Mouse (Mus musculus) cerebellum, adult 18-20 months (tissue): ENCODE measurements at regions not wholly inside any gene's neighbourhood (a gene's known extent, or its start where the extent isn't known, plus 50 kb on each side); places are given as distances from the start of the nearest gene placed in this dataset.

Experiments
- DNase-seq, 2 experiments: peaks; one replicate each; pipeline ENCODE4 v3.0.0; 2021

DNA sequence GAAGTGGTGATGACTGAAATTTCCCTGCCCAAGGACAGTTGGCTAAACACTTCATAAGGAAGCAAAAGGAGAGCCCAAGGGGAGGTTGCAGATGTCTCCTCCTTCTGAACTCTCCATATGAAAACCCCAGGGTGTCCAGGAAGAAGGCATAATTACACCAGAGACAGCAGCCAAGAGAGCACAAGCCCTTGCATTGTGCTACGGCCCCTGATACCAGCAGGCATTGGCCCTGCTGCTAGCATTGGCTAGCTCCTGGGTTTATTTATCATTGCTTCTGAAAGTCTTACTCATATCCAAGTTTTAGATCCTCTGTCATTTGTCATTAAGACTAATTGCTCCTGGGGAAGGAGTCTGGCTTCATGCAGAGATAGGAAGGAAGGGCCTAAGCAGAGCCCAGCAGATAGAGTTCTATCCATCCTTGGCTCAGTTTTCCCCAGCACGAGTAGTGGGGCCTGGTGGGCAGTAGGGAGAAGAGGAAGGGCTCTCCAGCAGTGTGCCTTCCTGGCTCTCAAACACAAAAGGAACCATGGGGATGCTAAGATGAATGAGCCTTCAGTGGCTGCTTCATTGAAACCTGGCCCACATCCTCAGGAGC, 98.5 kb upstream of the Tmc3 start:
- peak in 1 of 2 experiments; percentile 36 for DNase-seq

DNA sequence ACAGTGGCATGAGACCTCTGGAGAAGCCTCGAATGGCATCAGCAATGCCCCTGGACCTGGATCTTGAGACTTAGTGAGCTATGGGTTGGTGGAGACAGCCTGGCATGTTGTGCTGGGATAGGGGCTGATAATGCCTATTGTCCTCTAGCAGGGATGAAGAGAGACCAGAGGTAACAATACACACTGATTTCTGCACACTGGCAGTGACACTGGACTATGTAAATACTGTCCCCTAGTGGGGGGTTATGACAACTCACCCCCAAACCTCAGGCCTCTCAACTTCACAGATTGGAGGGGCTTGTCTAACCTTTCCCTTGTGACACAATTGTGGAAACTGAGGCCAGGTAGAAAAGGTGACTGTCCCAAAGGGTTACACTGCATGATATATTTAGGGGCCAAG, 94.9 kb upstream of the Tmc3 start:
- no peak for DNase-seq

DNA sequence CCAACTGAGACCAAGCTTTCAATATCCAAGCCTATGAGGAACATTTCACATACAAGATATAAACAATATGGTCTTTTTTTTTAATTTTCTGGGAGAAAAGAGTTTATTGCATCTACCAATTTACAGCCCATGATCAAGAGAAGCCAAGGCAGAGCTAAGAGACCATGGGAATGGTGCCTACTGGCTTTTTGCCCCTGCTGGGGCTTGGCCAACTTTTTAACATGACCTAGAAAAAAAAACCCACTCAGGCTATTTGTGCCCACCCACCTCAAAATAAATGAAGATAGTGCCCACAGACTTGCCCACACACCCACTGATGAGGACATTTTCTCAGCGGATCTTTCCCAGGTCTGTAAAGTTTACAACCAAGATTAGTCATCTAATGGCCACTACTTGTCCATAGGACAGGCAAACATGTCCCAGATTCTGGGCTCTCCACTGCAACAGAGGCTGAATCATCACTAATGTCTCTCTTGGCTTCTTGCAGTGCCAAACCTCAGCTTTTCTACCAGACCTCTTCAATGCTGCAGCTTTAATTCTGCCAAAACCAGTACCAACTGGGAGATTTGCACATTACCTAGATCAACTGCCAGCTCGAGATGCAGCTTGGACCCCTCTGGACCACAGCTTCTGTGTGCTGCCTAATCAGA, 79.6 kb upstream of the Tmc3 start:
- DNase-seq, result no peak

DNA sequence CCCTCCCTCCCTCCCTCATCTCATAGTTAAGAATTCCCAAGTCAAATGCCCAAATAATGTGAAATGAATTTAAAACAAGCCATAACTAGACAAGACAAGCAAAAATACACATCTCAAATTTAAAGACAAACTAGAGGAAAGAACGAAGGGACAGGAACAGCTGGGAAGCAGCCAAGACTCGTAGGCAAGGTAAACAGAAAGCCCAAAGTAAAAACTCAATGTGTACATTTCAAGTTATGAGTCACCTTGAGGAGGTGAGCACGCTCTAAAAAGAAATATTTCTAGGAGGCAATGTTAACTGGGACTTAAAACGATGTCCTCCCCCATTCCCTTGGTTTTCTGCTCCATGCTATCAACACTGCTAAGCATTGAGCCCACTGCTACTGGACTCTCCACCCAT, 68.4 kb upstream of the Tmc3 start:
- no peak for DNase-seq

DNA sequence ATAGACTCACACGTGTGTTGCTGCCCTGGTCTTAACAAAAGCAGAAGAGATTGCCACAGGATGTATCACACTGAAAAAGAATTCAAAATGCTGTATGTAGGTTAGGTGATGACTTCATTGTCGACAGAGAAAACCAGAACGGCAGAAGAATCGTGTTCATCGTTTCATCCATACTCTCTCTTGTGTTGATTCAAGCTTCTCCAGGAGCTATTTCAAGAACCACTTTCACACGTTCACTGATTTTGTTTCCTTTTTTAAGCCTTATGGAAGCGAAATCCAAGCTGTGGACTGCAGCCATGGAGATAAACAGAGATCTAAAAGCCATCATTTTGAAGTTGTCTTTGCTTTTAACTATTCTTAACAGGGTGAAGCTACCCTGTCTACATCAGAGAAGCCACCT, 63.2 kb upstream of the Tmc3 start:
- no peak for DNase-seq
